Mouse (Mus musculus) right cerebral cortex, postnatal 25 days (tissue): ENCODE results near the gene A930004D18Rik.

Experiments
- DNase-seq: peaks from one replicate; pipeline ENCODE4 v3.0.0; 2022

A930004D18Rik gene

GRCm38 (mm10) chr2:18034371-18035250 is 2.9 kb downstream of the A930004D18Rik start:
- DNase-seq, result no peak

DNA sequence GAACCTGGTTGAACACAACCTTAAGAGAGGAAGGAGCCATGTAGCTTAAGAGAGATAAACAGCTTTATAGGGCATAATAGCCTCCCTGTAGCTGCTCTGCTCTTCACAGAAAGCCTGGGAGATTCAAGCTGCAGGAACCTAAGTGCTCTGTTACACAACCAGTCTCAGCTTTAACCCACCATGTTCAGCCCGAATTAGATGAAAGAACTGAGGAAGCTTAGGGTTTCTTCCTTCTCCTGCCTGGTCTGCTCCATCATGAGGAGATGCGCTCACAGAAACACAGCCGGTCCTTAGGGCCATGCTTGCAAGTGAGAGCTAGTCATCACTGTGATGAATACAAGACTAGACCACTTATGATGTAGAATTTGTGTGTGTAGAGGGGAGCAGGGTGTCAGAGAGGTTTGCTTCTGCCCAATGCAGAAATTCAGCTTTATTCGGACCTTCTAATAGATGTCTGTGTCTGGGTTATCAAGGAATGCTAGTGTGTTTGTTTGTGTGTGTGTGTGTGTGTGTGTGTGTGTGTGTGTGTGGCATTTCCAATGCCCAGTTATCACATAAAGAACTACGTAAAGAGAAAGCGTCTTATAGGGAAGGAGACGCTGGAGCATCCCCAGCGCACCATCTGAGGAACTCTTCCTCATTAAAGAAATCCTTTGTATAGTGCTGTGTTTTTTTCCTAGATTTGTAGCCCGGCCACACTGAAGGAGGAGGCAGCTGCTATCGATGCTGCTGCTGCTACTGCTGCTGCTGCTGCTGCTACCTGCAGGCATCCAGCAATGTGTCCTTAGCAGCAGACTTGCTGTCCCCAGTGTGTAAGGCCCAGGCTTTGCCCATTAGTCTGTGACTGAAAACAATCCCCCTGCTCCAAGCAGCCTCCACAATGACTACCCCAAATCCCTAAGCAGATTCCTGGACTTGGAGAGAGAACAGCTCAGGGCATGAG is 4.1 kb downstream of the A930004D18Rik start:
- DNase-seq, result no peak

GRCm38 (mm10) chr2:18032538-18032895 is 5.0 kb downstream of the A930004D18Rik start:
- no peak for DNase-seq

DNA sequence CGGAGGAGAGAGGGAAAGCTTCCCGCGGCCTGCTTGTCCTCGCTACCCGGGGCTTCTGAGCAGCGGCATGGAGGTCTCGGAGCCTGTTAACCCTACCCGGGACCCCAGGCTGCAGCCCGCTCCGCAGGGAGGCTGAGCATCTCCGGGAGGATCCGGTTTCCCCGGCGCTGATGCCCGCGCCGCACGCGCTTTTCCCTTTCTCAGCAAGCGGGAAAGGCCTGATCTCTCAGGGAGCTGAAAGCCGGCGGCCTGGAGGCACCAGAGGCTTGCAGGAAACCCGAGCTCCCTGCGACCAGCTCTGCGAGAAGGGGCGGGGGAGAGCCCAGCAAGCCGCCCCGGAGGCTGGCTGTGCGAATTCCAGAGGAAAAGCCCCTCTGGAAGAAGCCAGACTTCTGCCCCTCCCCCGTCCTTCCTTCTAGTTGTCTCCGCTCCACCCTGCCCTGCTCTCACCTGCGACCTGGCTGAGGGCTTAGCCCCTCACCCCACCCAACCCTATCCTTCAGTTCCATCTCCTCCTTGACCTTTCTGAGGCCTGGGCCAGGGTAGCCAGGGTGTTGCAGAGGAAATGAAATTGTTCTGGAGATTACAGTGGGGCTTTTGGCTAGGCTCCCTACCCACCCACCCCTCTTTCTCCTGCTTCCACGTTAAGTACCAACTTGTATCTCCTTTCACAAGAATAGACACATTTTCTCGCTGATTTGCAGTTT is 5.6 kb downstream of the A930004D18Rik start:
- no peak for DNase-seq

DNA sequence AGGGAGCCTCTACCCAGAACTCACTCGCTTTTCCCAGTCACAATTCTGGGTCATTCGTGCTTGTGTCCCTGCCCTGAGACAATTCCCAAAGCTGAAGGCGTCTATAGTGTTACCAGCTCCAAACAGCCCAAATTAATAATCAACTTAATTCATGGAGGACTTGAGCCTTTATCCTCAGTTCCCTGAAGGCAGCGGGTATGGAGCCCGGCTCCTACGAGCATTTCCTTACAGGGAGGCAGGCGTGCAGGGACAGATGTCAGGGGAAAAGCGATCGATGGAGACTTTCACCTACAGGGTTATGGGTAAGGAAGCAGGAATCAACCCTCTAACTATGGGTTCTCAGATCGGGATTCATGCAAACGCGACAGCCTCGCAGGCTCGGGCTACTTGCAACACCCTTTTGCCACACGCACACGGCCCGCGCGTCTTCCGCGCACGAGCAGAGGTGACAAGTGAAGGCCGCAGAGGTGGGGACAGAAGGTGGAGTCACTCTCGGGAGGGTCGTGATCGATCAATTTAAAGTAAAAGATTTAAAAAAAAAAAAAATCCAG is 6.2 kb downstream of the A930004D18Rik start:
- no peak for DNase-seq

DNA sequence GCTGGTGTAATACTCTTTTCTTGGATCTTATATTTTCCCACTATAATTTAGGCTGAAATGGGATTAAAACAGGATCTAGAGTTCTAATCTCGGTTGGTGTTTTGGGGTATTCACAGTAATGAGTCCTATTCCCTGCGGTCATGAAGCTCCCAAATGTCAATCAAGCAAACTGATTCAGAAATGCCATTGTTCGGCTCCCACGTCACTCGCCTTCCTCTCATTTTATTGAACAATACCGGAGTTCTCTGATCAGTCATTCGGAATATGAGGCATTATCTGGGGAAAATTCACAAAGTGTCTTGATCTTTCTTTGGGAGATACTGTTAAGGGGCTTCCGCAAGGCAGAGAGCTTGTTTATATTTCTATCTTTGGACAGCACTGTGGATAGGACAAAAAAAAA is 7.0 kb downstream of the A930004D18Rik start:
- DNase-seq, result no peak

GRCm38 (mm10) chr2:18029656-18030055 is 7.9 kb downstream of the A930004D18Rik start:
- DNase-seq, result no peak

DNA sequence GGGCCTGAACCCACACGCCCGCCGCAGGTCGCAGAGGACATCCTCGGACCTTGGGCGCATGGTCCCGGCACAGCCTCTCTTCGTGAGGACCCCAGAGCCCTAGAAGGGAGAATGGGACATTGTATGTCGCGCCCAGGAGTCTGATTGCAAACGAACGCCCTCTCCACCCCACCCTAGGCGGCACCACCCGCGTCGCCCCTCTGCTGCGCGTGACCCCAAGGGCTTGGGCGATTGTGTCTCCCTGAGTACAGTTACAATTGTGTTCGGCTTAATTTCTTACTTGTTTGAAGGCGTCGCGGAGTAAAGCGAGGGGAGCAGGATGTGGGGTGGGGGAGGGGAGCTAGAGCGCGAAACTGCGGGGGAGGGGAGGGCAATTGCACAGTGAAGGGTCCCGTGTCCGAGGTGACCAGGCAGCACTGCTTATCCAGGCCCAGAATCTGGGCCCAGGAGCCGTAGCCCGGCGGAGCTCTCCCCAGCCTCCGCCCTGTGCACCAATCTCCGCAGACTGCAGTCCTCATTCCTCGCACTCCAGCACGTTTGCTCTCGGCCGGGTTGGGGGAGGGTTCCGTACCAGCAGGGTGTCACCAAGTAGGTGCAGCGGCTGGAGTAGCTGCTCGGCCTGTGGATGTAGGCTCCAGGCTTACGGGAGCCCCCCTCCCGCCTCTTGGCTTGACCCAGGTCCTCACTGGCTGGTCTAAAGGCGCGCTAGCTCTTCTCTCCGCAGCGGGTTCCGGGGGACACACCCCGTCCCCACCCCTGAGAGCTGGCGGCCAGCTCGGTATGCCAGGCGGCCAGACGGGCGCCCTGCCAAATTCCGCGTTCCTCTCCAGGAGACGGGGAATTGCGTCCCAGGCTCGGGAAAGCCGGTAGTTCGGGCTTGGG is 9.2 kb downstream of the A930004D18Rik start:
- DNase-seq, result peak; percentile 84

GRCm38 (mm10) chr2:18027448-18028139 is 9.9 kb downstream of the A930004D18Rik start:
- peak; percentile 95 for DNase-seq

DNA sequence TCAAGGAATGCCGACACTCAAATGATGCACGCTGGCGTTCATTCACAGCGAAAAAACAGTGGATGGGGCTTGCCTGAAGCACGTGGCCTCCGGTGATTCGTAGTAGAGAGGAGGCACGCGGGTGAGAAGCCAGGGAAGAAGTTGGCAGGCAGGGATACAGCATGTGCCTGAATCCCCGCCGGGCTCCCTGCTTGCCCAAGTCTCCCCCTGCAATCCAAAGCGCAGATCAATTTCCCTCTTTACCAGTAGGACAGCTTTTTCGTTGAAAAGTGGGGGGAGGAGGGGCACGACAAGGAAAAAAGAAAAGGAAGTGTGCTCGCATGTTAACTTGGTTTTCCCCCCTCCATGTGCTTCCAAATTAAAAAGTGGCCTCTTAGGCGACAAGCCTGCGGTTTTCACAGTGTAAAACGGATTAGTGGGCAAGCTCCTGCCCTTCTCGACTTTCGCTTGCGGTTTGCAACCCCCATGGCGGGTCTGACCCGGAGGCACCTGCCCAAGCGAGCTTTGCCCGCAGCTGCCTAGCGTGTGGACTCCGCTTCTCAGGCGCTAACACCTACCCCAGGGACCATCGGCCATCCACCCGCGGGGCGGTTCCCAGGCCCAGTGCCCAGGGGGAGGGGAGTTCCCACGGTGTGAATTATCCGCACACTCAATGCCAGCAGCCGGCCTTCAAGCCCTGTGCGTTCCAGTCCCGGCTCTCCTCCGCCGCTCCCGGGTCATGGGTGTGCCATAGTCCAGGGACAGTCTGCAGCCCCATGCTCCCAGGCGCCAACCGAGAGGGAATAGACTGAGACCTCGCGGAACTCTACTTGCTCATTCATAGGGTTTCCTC is 11.2 kb downstream of the A930004D18Rik start:
- DNase-seq, result no peak

GRCm38 (mm10) chr2:18025781-18026115 is 11.8 kb downstream of the A930004D18Rik start:
- DNase-seq, result no peak

DNA sequence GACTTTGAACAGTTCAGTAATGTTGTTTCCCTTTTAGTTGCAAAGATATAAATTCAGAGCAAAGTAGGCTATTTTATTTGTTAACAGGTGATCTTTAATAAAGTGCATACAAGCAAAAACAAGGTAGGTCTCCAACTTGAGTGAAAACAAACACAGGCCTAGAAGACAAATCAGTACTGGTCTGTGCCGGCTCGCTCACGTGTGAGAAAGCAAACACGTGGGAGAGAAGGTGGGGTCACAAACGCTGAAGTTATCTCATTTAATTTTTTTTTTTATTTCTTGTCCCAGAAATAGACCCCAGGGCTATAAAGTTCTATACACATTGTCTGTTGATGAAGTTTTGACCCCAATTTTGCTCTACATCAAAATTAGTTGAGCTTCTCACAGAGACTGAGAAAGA is 12.4 kb downstream of the A930004D18Rik start:
- DNase-seq, result no peak

- no peak for DNase-seq
Observed at GRCm38 (mm10) chr2:18022886-18023285, 14.7 kb downstream of the A930004D18Rik start.

DNA sequence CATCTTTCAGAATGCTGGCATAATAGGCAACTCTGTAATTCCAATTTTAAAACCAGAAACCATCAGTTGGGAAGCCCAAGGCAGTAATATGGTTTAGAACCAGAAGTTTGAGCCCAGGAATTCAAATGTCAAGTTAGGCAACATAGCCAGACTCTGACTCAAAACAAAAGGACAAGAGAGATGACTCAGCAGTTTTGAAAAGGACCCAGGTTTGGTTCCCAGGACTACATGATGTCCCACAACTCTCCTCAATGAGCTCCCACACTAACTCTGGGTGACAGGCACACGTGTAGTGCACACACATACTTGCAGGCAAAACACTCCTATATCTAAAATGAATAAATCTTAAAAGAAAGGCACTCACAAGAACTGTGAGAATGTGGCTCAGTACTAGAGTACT is 18.4 kb downstream of the A930004D18Rik start:
- DNase-seq, result no peak

GRCm38 (mm10) chr2:18017321-18017720 is 20.2 kb downstream of the A930004D18Rik start:
- no peak for DNase-seq

DNA sequence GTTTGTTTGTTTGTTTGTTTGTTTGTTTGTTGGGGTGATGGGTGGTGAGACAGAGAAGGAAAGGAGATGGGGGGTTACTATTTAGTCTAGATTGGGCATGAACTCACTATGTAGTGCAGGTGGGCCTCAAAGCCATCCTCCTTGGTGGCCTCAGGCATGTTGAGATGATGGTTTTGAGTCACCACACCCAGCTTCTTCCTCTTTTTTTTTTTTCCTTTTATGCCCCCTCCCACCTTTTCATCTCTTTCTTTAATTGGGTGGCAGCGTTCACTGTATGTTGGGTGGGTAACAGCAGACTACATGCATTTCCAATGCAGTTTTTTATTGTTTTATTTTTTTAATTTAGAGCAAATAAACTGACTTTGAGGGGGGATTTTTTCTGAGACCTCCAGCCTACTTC is 20.9 kb downstream of the A930004D18Rik start:
- DNase-seq, result no peak

GRCm38 (mm10) chr2:18015581-18015980 is 22.0 kb downstream of the A930004D18Rik start:
- DNase-seq, result no peak

GRCm38 (mm10) chr2:18012866-18013265 is 24.7 kb downstream of the A930004D18Rik start:
- DNase-seq, result no peak

- DNase-seq, result no peak
Observed at GRCm38 (mm10) chr2:18011226-18011625, 26.3 kb downstream of the A930004D18Rik start.

DNA sequence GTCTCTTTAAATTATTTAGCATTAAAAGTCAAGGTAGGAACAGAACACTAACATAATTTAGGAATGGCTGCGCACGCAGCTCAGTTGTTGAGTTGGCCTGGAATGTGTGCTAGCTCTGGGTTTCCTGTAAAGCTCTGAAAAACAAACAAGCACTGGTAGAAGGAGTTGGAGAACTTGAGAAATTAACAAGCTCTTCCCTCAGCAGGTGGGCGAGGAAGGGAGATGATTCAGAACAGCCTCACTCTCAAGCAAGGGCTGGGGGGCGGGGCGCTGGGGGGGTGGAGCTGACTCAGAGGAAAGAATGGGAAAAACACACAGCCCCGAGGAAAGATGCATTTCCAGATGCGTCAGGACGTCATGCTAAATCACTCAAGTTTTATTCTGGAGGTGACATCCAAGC is 32.4 kb downstream of the A930004D18Rik start:
- peak; percentile 17 for DNase-seq
